Mouse (Mus musculus) liver, embryonic 14.5 days (tissue): ENCODE results near the gene Dusp12. TPM values are rescaled to one million over a fixed set of nuclear protein-coding genes. Genes with fewer than 3 reads are reported as not detected.
A peak's percentile ranks its signal among the peaks of the same experiment; 100 is the strongest.

Experiments
- ATAC-seq: fragments of 200-750 bp; cut with Nextera tagmentation; 2 replicates; pipeline ENCODE4 v1.8.0; 2017; ENCODE audit warnings: moderate number of reproducible peaks, mild to moderate bottlenecking, moderate library complexity; ENCODE audit not compliant: insufficient read depth
- DNase-seq, 3 experiments: peaks; one replicate each; pipeline ENCODE4 v3.0.0-alpha.2; 2012 to 2013; ENCODE audit warnings: low read depth in 3 of 3, low spot score in 3 of 3
- H3K27ac ChIP-seq: fragments of 300-500 bp; sonication (generic); 2 replicates; pipeline ENCODE4 v1.5.1; 2014; ENCODE audit warnings: moderate library complexity, mild to moderate bottlenecking, control low read depth, inconsistent platforms
- H3K27me3 ChIP-seq: fragments of 300-500 bp; sonication (generic); 2 replicates; pipeline ENCODE4 v1.6.1; 2014; ENCODE audit warnings: mild to moderate bottlenecking, low read length, moderate library complexity; ENCODE audit not compliant: control insufficient read depth, insufficient read depth
- H3K36me3 ChIP-seq: fragments of 300-500 bp; sonication (generic); replicated peaks from 2 replicates; pipeline ENCODE4 v1.6.1; 2014; ENCODE audit warnings: low read depth; ENCODE audit not compliant: control insufficient read depth, insufficient read depth
- H3K4me1 ChIP-seq, 2 experiments: fragments of 200-500 bp in 1 of 2; fragments of 300-500 bp in 1 of 2; sonication (generic) in 1 of 2; replicated peaks; 2 replicates each; pipeline ENCODE4 v1.6.1; 2012 to 2014; ENCODE audit warnings: antibody characterized with exemption in 1 of 2, inconsistent platforms in 1 of 2, low read length in 1 of 2; ENCODE audit not compliant: control insufficient read depth in 2 of 2, insufficient read depth in 2 of 2
- H3K4me2 ChIP-seq: fragments of 300-500 bp; sonication (generic); 2 replicates; pipeline ENCODE4 v1.6.1; 2014; ENCODE audit warnings: low read depth, mild to moderate bottlenecking, control low read depth, moderate library complexity
- H3K4me3 ChIP-seq, 2 experiments: fragments of 200-500 bp in 1 of 2; fragments of 300-500 bp in 1 of 2; sonication (generic) in 1 of 2; 2 replicates each; pipeline ENCODE4 v1.5.1; 2012 to 2014; ENCODE audit warnings: low read depth in 2 of 2, low read length in 2 of 2, mild to moderate bottlenecking in 2 of 2, control low read depth in 1 of 2, inconsistent platforms in 1 of 2, moderate library complexity in 1 of 2; ENCODE audit not compliant: insufficient read depth in 1 of 2
- H3K9ac ChIP-seq: fragments of 300-500 bp; sonication (generic); replicated peaks from 2 replicates; pipeline ENCODE4 v1.6.1; 2014; ENCODE audit warnings: mild to moderate bottlenecking, control low read depth, moderate library complexity
- H3K9me3 ChIP-seq: fragments of 300-500 bp; sonication (generic); 2 replicates; pipeline ENCODE4 v1.6.1; 2016; ENCODE audit warnings: low read length, mixed read lengths; ENCODE audit not compliant: control insufficient read depth
- CTCF ChIP-seq: IDR thresholded peaks from 2 replicates; pipeline ENCODE4 v1.5.1; 2016; ENCODE audit warnings: antibody characterized with exemption, low read depth, control low read depth
- EP300 ChIP-seq: IDR thresholded peaks from 2 replicates; pipeline ENCODE4 v1.6.1; 2016; ENCODE audit warnings: antibody characterized with exemption, low read depth
- WGBS: fragments of 180-500 bp; shearing (Covaris S2); extraction: QIAGEN DNeasy Blood & Tissue Kit; methylation state at CpG from one replicate; pipeline ENCODE4 v1.1.7; 2014; ENCODE audit not compliant: insufficient replicate concordance; 5-methylcytosine and 5-hydroxymethylcytosine counted together
- polyA plus RNA-seq, 2 experiments: library from polyadenylated mRNA; depleted of rRNA in 1 of 2; stranded (reverse) in 1 of 2; unstranded in 1 of 2; fragments of >200 nt; fragmentation: Nextera tagmentation in 1 of 2; extraction: Ambion mirVana in 1 of 2; gene quantifications; 2 replicates each; pipeline versions ENCODE4 v1.2.1 to v1.2.3; 2012 to 2014

Dusp12 gene
- polyA plus RNA-seq, 2 experiments: 13.6 to 19.1 TPM

GRCm38 (mm10) chr1:170892279-170892678 is 6.9 kb upstream of the Dusp12 start:
- no peaks in the 10 kb centered on the region for H3K9me3 ChIP-seq
- H3K27me3 ChIP-seq: no peaks in the 10 kb centered on the region
- H3K4me3 ChIP-seq: no peak overlapping the region
- ATAC-seq (no peak), DNase-seq (no peak)
- no peaks in the 10 kb centered on the region for H3K36me3 ChIP-seq
- no peak overlapping the region for H3K27ac ChIP-seq
- 49% methylated on average over 1 of the region's 1 CpGs for WGBS
- H3K9ac ChIP-seq: no peak overlapping the region
- no peak overlapping the region for H3K4me2 ChIP-seq
- no peaks in the 10 kb centered on the region for H3K4me1 ChIP-seq
- TF ChIP-seq CTCF (no peak), EP300 (no peak)

GRCm38 (mm10) chr1:170891646-170892045 is 6.3 kb upstream of the Dusp12 start:
- Histone ChIP-seq H3K36me3 (no peaks in the 10 kb centered on the region), H3K4me2 (no peak overlapping the region), H3K4me3 (no peak overlapping the region), H3K27me3 (no peaks in the 10 kb centered on the region), H3K9ac (no peak overlapping the region), H3K27ac (no peak overlapping the region), H3K4me1 (no peaks in the 10 kb centered on the region), H3K9me3 (no peaks in the 10 kb centered on the region)
- 57% methylated on average over 2 of the region's 2 CpGs for WGBS
- TF ChIP-seq EP300 (no peak), CTCF (no peak)
- ATAC-seq (no peak), DNase-seq (no peak)

DNA sequence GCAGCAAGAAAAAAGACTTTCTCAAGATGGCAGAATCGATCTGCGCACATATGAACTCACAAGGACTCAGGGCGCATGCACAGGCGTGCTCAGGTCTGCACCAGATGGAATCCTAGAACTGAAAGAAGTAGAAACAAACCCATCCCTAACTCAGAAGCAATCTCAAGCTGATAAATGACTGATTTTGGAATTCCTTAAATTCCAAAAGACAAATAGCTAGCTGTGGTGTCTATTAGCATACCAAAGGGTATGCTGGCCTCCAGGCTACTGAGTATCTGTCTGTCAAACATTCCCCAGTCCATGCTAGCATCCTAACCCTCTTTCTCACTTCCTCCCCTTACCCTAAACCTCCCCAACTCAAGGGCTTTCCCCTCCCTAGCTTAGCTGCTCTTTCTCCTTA is 4.0 kb upstream of the Dusp12 start:
- TF ChIP-seq CTCF (no peak), EP300 (no peak)
- no peak overlapping the region for H3K27ac ChIP-seq
- no peak for ATAC-seq
- H3K9me3 ChIP-seq: no peaks in the 10 kb centered on the region
- no peaks in the 10 kb centered on the region for H3K27me3 ChIP-seq
- H3K4me1 ChIP-seq: peaks cover 0 to 10% of the 10 kb centered on the region in 2 experiments; a peak in 3 of 4 replicates
- WGBS: 80% methylated on average over 4 of the region's 4 CpGs
- H3K4me2 ChIP-seq: no peak overlapping the region
- no peaks in the 10 kb centered on the region for H3K36me3 ChIP-seq
- DNase-seq: no peak
- H3K4me3 ChIP-seq: no peak overlapping the region
- H3K9ac ChIP-seq: no peak overlapping the region

GRCm38 (mm10) chr1:170886044-170886458 is 711 bp upstream of the Dusp12 start:
- no peaks in the 10 kb centered on the region for H3K36me3 ChIP-seq
- H3K4me1 ChIP-seq: peaks cover 0 to 11% of the 10 kb centered on the region in 2 experiments; a peak in 3 of 4 replicates
- no peak for TF ChIP-seq CTCF
- TF ChIP-seq EP300: no peak; the same call in 1 of the 2 replicates
- DNase-seq (no peak), ATAC-seq (peak; percentile 25; the same call in 1 of the 2 replicates)
- H3K27me3 ChIP-seq: no peaks in the 10 kb centered on the region
- peak overlapping the region; percentile 72 for H3K4me2 ChIP-seq
- WGBS: 9% methylated on average over 6 of the region's 6 CpGs
- H3K27ac ChIP-seq: no peak overlapping the region
- no peak overlapping the region for H3K4me3 ChIP-seq
- H3K9ac ChIP-seq: no peak overlapping the region
- no peaks in the 10 kb centered on the region for H3K9me3 ChIP-seq

DNA sequence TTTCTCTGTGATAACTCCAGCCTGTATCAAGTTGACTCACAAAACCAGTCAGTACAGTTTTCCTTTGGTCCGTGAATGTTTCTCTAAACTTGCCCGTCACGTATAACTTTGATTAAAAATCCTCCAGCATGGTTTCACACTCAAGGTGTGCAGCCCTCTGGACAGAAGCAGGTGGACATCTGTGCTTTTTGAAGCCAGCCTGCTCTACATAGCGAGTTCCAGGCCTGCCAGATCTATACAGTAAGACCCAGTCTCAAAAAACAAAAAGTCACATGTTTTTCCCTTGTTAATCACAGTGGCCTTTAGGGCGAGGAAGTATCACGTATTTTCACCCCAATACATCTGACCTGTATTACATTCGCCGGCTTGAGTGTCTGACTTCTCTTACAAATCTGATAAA is 950 bp downstream of the Dusp12 start:
- H3K9ac ChIP-seq: peak overlapping the region; percentile 68
- peak overlapping the region; percentile 72 for H3K4me2 ChIP-seq
- ATAC-seq: no peak
- H3K4me1 ChIP-seq: peaks cover 0 to 11% of the 10 kb centered on the region in 2 experiments; a peak in 3 of 4 replicates
- no peaks in the 10 kb centered on the region; the same call in 1 of the 2 replicates for H3K36me3 ChIP-seq
- no peak overlapping the region for H3K27ac ChIP-seq
- H3K4me3 ChIP-seq: peak overlapping the region; percentile 62 to 67
- no peaks in the 10 kb centered on the region for H3K9me3 ChIP-seq
- TF ChIP-seq EP300: no peak
- no peak for TF ChIP-seq CTCF
- no peak for DNase-seq
- H3K27me3 ChIP-seq: no peaks in the 10 kb centered on the region
- 21% methylated on average over 8 of the region's 8 CpGs for WGBS
